10 mouse cellular contexts compared by ENCODE assay signal in the genomic region with DNA sequence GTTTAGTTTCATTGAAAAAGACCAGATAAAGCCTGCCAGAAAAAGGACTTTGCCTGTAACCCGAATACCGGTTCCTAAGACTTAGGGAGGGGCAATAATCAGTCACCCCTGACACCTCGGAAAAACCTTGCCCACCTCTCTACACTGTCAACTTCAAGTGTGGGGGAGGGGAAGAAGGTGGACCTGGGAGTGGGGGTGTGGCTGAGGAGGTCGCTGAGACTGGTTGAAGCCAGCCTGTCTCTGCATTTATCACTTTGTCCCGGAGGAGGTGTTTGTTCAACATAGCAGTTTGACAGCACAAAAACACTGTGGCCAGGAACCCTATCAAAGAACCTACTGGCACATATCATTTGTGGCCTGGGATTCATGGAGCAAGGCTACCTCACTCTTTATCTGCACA. TPM values are rescaled to one million over a fixed set of nuclear protein-coding genes. Genes with fewer than 3 reads are reported as not detected.
DNase-seq lines count a peak whose midpoint lies in the region; ATAC-seq lines count a peak whose summit lies in the region.
"Had no signal": no experiment of that assay in that cellular context is flagged by ENCODE, and none has a peak within 500 bp of the region (broad histone marks: within the 10 kb centered on the region; RNA-seq: fewer than 3 reads in every experiment).

No protein-coding gene starts in this region.

- H3K4me1 ChIP-seq in heart, embryonic 13.5 days = peaks cover 91% of the 10 kb centered on the region
- peaks cover 62% of the 10 kb centered on the region for H3K4me1 ChIP-seq in hindbrain, embryonic 14.5 days (replicated peaks; ENCODE audit: control insufficient read depth, insufficient read depth, low read length)

- peaks cover 28% of the 10 kb centered on the region for H3K36me3 ChIP-seq in heart, embryonic 13.5 days
- H3K36me3 ChIP-seq in hindbrain, embryonic 14.5 days (replicated peaks; ENCODE audit: control insufficient read depth, insufficient read depth) = no peaks in the 10 kb centered on the region

- peak overlapping the region; percentile 63 for H3K27ac ChIP-seq in heart, embryonic 13.5 days (replicated peaks)
- H3K27ac ChIP-seq in hindbrain, embryonic 14.5 days = peak overlapping the region; percentile 27; the same call in 1 of the 2 replicates

- H3K9ac ChIP-seq in heart, embryonic 13.5 days = peak overlapping the region; percentile 4; the same call in 1 of the 2 replicates
- H3K9ac ChIP-seq in hindbrain, embryonic 14.5 days = 0 out of 2 replicates have a peak overlapping the region, but pooled peaks have one; percentile 32

- no peak for DNase-seq in heart, adult 8-10 months (ENCODE audit: low spot score)
- DNase-seq in hindbrain, embryonic 14.5 days (ENCODE audit: low spot score) = no peak
- no peak for DNase-seq in layer of hippocampus, adult 9-11 months
- DNase-seq in urinary bladder, postnatal 36 days (ENCODE audit: low spot score in 2 of 2) = no peak
- no peak for DNase-seq in layer of hippocampus, adult 18-20 months (ENCODE audit: low spot score in 2 of 2)
- DNase-seq: cerebellum, adult 9-10 months had no signal

- H3K4me2 ChIP-seq in heart, embryonic 13.5 days = peak overlapping the region; percentile 50
- peak overlapping the region; percentile 4; the same call in 1 of the 2 replicates for H3K4me2 ChIP-seq in hindbrain, embryonic 14.5 days (replicated peaks)

- no peak overlapping the region for H3K4me3 ChIP-seq in heart, embryonic 13.5 days
- H3K4me3 ChIP-seq in hindbrain, embryonic 14.5 days (replicated peaks; ENCODE audit: low read length) = no peak overlapping the region

- ATAC-seq in heart, embryonic 13.5 days (ENCODE audit: extremely low read depth, insufficient number of reproducible peaks, low FRiP score, low TSS enrichment) = no peak
- 0 out of 2 replicates have a peak, but pooled peaks have one; percentile 4 for ATAC-seq in common myeloid progenitor, adult 5-6 weeks (replicated peaks; ENCODE audit: low read depth, poor library complexity, severe bottlenecking)
- no peak; the same call in 1 of the 2 replicates for ATAC-seq in hindbrain, embryonic 14.5 days (ENCODE audit: low FRiP score)
- ATAC-seq in megakaryocyte progenitor cell, adult 5-6 weeks (replicated peaks; ENCODE audit: poor library complexity) = peak; percentile 9; the same call in 1 of the 2 replicates

- 3% methylated on average over 5 of the region's 5 CpGs for WGBS in heart, embryonic 13.5 days
- WGBS in hindbrain, embryonic 14.5 days = 7% methylated on average over 5 of the region's 5 CpGs

- no peaks in the 10 kb centered on the region for H3K9me3 ChIP-seq in heart, embryonic 13.5 days
- H3K9me3 ChIP-seq in hindbrain, embryonic 14.5 days (ENCODE audit: control insufficient read depth, low read length) = no peaks in the 10 kb centered on the region
- H3K9me3 ChIP-seq: G1E had no signal

- H3K27me3 ChIP-seq in heart, embryonic 13.5 days (replicated peaks) = no peaks in the 10 kb centered on the region
- H3K27me3 ChIP-seq in hindbrain, embryonic 14.5 days (ENCODE audit: control insufficient read depth, insufficient read depth, low read length) = no peaks in the 10 kb centered on the region

RNA-seq across cellular contexts. Expression of a gene that starts 19.2 kb away (rescaled TPM):
- polyA plus RNA-seq in heart, embryonic 13.5 days (2015; fragmentation: Nextera tagmentation; extraction: Ambion mirVana) = 21.8 and 22.4 TPM in 2 replicates
- 10 to 100 TPM; 41.1 to 54.9 (median 50.8) TPM for total RNA-seq in heart, adult 8-10 months (2022)
- 196 and 205 TPM in 2 replicates for total RNA-seq in common myeloid progenitor, adult 5-6 weeks (2017)
- 38.8 and 41.9 TPM in 2 replicates for polyA plus RNA-seq in hindbrain, embryonic 14.5 days (2014; fragmentation: Nextera tagmentation; extraction: Ambion mirVana)
- 188 and 189 TPM in 2 replicates for total RNA-seq in megakaryocyte progenitor cell, adult 5-6 weeks (2015)
- 138 and 151 TPM in 2 replicates for total RNA-seq in megakaryocyte progenitor cell, adult 5-6 weeks (2017)
- total RNA-seq in layer of hippocampus, adult 18-20 months (2021) = 100 to 1,000 TPM; 381 to 385 TPM

Comparison
In these comparisons a context has a peak if more than half of its experiments do, and no peak if none do; other contexts are left out.
1. ATAC-seq: peak in common myeloid progenitor, adult 5-6 weeks (single experiment) and megakaryocyte progenitor cell, adult 5-6 weeks (single experiment); none in heart, embryonic 13.5 days (single experiment) and hindbrain, embryonic 14.5 days (single experiment).